Mouse (Mus musculus): ENCODE measurements around the gene Tbx15.
"Not testable (repeated sequence)": the region's sequence is repeated elsewhere in the genome, so short reads cannot be mapped to it uniquely, and the experiment has no call there.

Tbx15 gene

DNA sequence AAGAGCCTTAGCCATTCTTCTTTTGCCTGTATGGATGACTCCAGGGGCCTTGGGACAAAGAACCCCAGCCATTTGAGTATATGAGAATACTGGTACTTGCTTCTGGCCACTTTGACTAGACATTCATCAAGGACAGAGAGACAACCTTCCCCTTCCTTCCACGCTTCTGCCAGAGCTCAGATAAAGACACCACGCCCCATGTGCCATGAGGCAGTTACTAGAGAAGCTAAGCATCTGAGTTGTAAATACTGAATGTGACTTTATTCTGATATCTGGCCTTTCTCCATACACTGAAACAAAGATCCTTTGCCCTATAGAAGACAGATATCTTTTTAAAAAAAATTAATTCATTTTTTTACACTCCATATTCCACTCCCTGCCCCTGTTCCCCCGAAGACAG lies 39.5 kb downstream of the Tbx15 start:
- no peak for DNase-seq

DNA sequence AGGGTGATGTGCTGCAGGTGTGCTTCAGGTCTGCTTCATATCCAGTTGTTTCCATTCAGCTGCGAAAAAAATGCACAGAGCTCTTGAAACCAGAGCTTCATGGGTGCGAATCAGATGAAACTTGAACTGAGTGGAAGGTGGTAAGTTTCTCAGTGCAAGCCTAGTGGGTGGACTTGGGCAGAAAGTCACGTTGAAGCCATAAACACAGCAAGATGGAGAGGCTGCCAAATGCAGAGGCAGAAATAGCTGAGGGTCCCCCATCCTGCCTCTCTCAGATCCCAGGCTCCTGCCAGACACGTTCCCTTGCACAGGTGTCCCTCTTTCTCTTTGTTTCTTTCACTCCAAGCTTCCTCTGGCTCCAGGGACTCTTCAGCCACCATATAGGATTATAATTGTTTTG lies 41.3 kb downstream of the Tbx15 start:
- no peak for DNase-seq

DNA sequence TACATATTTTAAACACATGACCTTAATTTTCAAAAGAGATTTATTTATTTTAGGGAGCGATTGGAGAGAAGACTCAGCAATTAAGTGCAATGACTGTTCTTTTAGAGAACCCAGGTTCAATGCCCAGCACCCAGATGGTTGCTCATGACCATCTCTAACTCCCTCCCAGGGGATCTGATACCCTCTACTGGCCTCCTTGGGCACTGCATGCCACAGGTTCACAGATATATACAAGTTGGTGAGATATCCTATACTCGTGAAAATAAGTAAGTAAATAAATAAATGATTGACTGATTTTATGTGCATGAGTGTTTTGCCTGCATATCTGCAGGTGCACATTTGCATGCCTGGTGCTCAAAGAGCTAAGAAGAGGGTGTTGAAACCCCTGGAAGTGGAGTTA lies 48.1 kb downstream of the Tbx15 start:
- no peak for DNase-seq

DNA sequence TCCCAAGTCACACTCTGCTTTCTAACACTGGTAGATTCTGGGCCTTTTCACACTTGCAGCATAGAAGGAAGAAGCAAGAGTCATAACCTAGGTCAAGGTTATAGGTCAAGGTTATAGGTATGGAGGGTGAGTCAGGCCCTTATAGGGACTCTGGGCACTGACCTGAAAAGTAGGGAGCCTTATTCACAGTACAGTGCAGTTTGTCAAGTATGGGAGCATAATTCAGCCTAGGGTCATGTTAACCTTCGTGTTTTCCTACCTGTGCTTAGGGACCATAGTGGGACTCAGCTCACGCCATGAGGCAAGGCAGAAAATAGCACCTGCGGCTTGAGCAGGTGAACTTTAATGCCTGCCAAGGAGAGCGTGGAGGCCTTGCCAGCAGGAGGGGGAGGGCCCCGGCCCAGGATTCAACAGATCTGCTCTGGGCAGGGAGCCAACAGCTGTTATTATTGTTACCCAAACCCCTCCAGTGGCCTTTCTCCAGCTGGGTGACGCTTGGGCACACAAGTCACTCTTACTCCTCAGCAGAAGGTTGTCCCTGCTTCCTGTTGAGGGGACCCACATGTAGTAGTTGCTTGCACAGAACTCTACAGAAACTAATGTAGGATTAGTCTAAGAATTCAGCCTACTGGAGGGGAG lies 50.0 kb downstream of the Tbx15 start:
- DNase-seq = peak; percentile 22

DNA sequence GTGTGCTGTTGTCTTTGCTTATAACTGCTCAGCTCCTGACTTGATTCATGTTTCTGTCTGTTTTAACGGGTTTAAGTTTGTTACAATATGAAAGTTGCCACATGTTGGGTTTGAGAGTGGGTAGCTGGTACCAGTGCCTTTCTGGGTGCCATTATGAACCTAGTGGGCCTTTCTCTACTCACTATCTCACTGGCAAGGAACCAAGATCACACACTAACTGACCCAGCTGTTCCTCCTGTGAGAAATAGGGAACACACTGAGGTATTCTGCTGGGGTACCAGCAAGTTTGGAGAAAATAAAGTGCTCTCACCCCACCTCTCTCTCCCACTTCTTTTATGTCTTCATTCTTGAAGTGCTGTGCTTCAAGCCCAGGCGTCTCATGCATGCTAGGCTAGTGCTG lies 50.7 kb downstream of the Tbx15 start:
- DNase-seq = no peak

DNA sequence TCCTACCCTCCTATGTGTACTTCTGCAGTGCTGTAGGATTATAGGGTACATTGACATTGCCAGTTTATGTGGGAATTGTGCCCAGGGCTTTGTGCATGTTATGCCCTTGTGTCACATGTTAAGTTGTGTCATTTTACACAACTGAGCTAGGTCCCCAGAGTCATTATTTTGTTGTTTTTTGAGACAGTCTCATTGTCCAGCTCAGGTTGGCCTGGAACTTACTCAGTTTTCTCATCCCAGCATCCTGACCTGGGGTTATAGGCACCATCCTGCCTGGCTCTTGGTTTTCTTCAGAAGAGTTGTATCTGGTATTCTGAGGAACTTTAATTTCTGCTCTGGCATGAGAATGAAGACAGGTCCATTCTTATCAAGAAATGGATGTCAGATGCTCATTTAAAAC lies 51.2 kb downstream of the Tbx15 start:
- DNase-seq = no peak

DNA sequence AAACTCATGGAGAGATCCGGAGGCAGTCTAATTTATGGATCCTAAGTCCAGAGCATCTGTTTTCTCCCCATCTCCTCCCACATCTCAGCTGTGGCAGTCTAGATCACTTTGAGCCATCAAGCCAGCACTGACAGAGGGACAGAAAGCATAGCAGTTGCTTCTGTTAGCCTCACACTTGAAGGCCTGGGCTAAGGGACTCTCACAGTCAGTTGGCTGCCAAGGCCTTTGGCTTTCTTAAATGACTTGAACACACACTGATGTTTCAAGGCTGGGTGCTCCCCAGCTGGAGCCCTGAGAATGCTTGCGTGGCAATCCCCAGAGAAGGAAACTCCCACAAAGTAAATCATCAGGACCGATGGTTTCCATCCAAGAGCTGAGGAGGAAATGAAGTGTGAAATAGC lies 52.4 kb downstream of the Tbx15 start:
- no peak for DNase-seq

DNA sequence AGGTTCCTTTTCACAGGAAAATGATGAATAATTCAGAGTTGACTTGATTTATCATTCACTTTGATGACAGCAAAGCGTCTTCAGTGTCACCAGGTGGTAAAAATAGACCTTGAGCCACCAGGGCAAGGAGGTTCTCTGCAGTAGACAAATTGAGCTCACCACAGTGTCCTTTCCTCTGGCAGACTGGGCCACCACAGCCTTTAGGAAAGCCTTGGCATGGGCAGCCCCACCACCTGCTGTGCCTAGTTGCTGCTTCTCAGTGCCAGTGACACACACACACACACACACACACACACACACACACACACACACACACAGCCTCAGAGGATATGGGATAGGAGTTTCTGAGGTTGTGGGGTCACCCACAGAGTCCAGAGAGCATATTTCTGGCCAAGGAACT lies 54.0 kb downstream of the Tbx15 start:
- not testable (repeated sequence) for DNase-seq

DNA sequence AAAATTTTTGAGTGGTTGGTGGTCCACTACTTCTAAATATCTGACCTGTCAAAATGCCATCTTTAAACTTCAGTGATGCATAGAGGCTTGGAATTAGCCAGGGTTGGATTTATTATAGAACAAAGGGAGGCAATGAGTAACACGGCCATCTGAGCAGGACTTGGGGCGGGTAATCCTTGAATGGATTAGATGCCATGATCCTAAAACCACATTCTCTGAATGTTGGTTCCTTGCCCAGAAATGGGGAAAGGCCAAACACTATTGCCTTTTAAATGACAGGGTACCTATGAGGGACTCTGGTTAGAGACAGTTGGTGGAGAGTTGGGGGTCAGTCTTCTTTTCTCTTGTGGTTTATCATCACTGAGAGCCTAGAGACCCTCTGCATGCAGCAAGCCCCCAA lies 55.1 kb downstream of the Tbx15 start:
- DNase-seq = no peak

DNA sequence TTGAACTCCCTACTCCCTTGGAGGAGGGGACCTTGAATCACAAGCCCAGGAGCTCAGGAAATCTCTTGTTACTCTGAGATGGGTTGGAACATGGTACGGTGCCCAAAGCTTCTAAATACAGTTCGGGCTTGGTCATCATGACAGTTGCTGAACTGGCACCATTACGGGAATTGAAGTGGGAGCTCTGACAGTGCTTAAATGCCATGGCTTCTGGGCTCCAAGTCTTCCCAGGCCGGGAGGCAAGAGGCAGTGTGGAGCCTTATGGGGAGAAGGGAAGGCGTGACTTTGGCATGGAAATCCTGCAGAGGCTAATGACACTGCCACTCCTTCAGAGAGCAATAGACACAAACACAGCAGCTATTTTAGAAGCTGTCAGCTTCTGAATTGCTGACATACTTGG lies 56.0 kb downstream of the Tbx15 start:
- DNase-seq = no peak

DNA sequence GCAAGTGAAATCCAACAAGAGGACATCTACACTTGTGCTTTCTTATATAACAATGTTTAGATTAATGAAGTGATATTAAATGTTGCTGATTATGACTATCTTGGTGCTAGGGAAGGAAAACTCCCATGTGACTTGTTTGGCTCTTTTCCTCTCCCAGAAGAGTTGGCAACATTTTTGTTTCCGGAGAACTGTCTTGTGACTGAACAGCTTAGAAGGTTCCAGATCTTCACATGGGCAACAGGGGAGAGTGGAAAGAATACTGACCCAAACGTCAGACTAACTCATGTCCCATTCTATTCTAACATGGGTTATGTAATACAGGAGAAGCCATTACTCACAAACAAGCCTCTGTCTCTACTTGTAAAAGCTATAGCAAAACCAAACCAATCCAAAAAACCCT lies 60.7 kb downstream of the Tbx15 start:
- no peak for DNase-seq

DNA sequence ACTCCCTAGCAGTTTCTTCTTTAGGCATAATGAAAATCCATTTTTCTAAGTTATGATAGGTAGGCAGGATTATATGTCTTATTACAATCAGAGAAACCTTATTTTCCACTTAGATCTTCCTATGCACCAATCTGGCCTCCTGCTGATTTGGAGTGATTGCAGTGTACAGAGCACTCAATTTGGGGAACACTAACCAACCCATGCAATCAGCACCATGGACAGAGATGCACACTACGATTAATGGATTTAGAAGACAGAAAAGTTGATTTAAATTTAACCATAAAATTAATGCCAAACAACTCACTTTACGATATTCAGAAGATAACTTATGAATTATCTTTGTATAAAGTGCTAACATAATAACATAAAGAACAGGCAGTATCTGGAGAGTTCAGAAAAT lies 70.7 kb downstream of the Tbx15 start:
- no peak for DNase-seq

DNA sequence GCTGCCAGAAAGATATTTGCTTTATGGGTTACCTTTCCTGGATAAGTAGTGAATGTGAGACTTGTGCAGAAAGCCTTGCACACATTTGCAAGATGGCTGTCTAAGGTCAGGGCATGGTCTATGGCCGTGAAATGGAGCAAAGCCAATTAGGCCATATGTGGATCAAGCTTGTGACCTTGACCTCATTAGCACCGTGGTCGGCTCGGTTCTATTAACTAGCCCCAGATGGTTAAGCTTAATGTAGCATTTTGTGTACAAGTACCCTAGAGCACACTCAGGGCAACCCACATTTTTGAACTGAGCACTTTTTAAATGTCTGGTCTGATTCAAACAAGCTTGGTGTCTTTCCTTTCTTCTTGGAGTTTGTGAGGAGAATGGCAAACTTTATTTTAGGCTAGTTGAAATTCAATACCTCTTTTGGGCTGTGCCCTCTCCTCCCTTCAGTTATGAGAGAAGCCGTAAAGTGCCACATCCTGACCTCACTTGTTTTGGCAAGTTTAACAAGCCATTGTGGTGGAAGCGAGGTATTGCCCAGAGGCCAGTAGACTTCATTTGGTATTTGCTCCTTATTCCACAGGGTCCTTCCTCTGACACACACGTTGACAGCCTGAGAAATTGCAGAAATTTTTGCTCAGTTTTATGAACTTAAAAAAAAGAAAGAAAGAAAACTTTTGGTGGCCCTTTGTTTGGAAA lies 71.9 kb downstream of the Tbx15 start:
- DNase-seq = no peak

DNA sequence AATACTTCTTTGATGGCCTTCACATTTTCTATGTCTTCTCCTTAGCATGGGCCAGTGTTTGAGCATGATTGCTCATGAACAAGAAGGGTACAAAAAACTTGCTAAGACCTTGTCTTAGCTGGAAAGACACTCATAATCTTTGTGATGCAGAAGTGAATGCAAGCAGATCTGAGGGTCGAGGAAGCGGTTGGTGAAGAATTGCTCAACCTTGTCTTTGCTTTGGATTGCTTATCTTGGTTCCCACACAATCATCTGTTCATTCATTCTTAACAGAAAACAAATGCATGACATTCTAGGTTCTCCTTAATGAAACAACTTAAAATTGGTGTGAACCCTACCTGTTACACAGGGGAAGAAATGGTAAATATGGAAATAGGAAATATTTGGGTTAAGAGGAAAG lies 82.2 kb downstream of the Tbx15 start:
- DNase-seq = no peak

DNA sequence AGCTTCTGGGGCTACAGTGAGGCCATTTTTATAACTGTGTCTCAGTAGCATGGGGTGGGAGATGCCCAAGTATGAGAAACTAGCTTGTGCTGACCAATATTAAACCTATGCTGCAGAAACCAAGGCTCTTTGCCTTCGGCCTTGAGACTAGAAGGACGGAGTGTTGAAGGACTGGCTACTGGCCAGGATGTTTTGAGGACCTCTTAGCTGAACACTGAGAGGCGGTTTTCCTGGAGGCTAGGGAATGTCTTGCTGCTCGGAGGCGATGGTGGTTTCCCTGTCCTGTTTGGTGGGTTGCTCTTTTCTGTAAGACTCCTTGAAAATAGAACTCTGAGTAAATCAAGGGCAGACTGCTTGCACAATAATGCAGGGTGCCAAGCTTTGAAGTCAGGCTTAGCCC lies 89.1 kb downstream of the Tbx15 start:
- DNase-seq = no peak

DNA sequence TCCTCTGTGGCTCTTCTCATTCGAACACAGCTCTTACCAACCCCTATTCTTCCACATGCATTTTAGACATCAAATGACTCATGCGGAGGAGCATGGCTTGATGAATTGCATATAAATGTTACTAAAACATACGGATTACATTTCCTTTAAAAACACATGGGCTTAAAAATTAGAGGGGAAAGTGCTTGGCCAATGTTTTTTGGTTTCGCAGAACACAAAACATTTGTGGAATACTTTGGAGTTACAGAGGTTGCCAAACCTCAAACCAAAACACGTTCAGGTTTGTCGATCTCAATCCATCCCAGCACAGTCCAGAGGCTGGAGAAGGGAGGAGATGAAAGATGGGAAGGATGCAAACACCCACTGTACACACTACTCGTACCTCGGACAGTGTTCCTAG lies 90.9 kb downstream of the Tbx15 start:
- DNase-seq = no peak

DNA sequence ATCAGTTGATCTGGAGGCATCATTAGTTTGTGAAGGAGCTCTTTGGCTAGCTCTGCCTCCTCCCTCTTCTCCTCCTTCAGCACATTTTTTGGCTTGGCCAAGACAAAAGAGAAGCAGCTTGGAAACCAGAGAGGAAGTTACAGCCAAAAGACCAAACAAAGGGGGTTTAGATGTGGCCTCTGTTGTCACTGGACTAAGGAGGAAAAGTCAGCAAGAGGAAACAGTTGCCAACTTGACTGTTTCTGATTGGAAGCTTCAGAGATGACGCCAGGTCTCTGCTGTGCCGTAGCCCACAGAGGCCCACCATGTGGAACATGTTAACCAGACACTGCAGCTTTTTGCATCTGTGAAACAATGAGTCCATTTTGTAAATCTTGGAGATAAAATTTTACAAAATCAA lies 96.7 kb downstream of the Tbx15 start:
- DNase-seq = no peak

DNA sequence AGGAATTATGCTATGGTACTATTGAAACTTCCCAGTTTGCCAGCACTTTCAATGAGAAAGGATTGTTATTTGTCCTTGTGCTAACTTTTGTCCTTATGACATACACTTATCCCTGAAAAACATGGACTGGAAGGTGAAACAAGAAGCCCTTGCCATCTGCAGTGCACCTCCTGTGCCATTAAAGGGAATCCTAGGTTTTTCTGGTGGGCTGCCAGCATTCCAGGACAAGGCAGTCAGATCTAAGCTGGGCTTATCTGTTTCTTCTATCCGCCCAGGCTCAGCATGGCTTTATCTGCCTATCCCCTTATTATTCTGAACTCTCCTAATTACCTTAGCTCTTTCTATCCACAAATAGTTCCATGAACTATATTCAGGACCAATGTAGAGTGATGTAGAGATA lies 98.6 kb downstream of the Tbx15 start:
- no peak for DNase-seq

DNA sequence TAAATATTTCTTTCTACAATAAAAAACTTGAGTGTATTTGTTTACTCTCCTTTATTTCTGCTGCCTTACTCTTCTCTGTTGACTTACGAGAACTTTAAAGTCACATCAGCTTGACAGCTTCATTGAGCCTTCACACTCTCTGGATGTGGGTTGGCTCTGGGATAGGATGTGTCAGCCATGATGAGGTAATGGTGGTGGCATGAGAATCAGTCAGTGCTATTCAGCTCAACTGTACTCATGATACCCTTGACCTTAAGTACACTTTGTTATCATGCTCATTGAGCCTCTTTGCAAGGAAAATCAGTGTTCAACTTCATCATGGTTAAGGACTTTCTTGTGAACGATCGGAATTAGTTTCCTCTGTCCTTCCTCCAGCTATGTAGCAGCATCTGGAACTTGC lies 99.8 kb downstream of the Tbx15 start:
- no peak for DNase-seq

DNA sequence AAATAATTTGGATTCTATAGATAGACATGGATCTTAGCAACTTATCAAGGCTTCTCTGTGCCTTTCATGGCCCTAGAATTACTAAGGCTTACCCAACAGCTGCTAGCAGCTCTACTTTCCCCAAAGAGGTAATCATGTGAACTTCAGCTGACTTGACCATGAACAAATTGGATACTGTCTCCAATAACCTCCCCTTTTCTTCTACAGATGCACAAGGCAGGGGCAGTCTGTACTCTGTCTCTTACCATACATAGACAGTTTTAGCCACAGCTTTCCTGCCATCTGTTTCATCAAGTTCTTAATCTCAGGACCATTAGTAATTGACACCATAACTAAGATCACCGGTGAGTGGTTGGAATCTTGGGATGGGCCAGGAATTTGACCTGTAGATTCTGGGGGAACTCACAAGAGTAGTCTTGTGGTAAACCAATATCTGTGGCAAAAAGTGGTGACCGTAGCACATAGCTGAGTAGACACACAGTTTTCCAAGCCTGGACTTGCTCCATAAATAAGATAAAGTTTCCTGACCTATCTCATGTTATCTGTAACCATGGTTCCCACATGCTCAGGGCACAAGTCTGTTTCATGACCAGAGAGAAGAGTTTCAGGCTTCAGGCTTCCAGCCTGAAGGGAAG lies 139.6 kb downstream of the Tbx15 start:
- DNase-seq = no peak

DNA sequence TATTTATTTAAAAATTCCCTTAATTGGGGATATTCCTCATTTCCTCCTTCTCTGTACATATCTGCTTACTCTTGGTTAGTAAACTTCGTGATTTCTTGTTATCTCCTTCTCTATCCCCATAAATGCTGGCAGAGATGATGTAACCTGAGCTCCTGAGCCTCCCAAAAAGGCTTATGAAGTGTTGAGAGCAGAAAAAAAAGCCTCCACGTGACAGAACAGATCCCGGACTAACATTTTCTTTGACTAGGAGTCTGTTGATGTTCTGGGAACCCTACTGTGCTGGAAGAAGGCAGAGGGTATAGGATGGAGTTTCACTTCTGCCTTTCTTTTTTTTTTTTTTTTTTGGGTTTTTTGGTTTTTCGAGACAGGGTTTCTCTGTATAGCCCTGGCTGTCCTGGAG lies 146.9 kb downstream of the Tbx15 start:
- DNase-seq = no peak
